Mouse (Mus musculus) gastrocnemius, postnatal 10 days (tissue): ENCODE data around the gene Atp6v1e2. TPM values are rescaled to one million over a fixed set of nuclear protein-coding genes. Genes with fewer than 3 reads are reported as not detected.

Experiments used
- DNase-seq: peaks from one replicate; pipeline ENCODE4 v3.0.0; 2021; ENCODE audit warnings: mixed read lengths
- total RNA-seq, 2 experiments: library from RNA; stranded (reverse); gene quantifications; 2 replicates each; pipeline ENCODE4 v1.2.3; 2021

Gene Atp6v1e2
- total RNA-seq, 2 experiments from 2014 or later, result not detected

- peak; percentile 65 for DNase-seq
Observed at GRCm38 (mm10) chr17:86964502-86964901, 16.8 kb upstream of the Atp6v1e2 start.

GRCm38 (mm10) chr17:86964041-86964440, 16.3 kb upstream of the Atp6v1e2 start:
- DNase-seq, result no peak

- DNase-seq, result peak; percentile 58
Observed at GRCm38 (mm10) chr17:86963586-86963902, 15.8 kb upstream of the Atp6v1e2 start.

GRCm38 (mm10) chr17:86962894-86963585, 15.3 kb upstream of the Atp6v1e2 start, which contains the start of gene Rhoq:
Gene Rhoq (plus strand): TSS chr17:86963082.
- DNase-seq, result peak; percentile 92

GRCm38 (mm10) chr17:86962297-86962893, 14.7 kb upstream of the Atp6v1e2 start:
- peak; percentile 81 for DNase-seq

- DNase-seq, result peak; percentile 53
Observed at GRCm38 (mm10) chr17:86961301-86961841, 13.7 kb upstream of the Atp6v1e2 start.

DNA sequence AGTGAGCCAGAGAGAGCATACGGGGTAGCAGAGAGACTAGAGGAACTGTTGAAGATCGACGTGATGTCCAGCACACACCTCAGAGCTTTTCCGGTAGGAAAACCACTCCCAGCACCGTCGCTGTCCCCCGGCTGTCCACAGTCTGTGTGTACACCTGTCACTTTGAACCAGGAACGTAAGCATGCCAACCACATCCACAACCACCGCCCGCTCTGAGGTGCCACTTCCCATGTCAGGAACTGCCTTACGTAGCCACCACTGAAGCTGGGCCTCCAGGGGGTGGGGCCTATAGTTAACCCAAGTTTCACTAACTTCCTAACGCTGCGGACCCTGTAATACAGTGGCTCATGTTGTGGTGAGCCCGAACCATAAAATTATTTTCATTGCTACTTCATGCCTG, 10.3 kb upstream of the Atp6v1e2 start:
- DNase-seq, result no peak

DNA sequence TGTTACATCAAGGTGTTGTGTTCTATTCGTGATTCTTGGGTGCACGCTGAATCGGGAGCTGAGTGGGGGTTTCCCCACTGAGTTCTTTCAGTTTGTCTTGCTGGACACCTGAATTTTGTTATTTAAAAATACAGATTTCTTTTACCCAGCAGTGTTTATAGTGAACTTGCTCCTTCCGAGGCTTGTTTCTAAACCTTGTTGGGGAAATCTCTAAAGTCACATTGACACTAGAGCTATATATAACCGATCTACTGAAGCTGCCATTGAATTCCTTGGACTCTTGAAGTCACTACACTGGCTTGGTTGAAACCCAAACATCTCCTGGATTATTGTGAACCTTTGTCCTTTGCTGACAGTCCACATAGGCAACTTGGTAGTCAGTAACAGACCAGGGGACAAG, 9.5 kb upstream of the Atp6v1e2 start:
- DNase-seq, result no peak

GRCm38 (mm10) chr17:86948801-86949200, 1.1 kb upstream of the Atp6v1e2 start:
- DNase-seq, result peak; percentile 60

DNA sequence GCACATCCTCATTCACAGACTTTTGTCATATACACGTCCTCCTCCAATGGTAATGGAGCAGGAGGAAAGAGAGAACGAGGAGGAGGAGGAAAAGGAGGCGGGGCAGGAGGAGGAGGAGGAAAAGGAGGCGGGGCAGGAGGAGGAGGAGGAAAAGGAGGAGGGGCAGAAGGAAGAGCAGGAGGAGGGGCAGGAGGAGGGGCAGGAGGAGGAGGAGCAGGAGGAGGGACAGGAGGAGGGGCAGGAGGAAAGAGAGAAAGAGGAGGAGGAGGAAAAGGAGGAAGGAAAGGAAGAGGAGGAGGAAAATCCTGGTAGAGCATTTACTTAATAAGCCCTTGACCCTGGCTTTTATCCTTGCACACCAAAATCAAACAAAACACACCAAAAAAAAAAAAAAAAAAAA, 1.6 kb downstream of the Atp6v1e2 start:
- DNase-seq, result no peak

DNA sequence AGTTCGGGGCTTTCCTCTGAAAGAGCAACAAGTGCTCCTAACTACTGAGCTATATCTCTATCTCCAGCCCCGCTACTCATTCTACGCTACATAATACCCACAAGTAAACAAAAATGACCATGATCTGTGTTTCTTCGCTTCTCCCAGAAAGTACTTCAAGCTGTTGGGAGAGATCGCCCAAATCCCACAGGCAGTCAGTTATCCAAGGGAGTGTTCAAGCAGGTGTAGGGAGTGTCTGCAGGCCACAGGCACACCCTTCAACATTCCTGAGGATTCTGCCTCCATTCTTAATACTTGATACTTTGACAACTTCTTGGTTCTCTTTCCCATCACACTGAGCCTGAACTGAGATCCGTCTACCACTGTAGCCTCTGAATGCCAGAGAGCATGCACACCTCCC, 4.5 kb downstream of the Atp6v1e2 start:
- no peak for DNase-seq

- DNase-seq, result no peak
Observed at GRCm38 (mm10) chr17:86942112-86942511, 5.6 kb downstream of the Atp6v1e2 start.

DNA sequence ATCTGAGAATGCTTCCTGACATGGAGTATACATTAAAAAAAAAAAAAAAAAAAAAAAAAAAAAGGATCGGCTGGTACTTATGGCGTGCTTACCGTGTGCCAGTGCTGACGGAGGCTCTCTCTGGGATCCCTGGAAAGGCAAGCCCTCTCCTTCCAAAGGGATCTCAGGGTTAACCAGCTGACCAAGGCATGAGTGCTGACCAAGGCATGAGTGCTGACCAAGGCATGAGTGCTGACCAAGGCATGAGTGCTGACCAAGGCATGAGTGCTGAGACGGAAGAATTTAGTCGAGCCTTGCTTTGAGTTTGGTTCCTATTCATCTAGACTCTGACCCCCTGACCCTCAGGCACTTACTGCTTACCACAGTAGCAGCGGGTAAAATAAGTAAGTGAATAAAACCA, 9.0 kb downstream of the Atp6v1e2 start:
- DNase-seq, result no peak

DNA sequence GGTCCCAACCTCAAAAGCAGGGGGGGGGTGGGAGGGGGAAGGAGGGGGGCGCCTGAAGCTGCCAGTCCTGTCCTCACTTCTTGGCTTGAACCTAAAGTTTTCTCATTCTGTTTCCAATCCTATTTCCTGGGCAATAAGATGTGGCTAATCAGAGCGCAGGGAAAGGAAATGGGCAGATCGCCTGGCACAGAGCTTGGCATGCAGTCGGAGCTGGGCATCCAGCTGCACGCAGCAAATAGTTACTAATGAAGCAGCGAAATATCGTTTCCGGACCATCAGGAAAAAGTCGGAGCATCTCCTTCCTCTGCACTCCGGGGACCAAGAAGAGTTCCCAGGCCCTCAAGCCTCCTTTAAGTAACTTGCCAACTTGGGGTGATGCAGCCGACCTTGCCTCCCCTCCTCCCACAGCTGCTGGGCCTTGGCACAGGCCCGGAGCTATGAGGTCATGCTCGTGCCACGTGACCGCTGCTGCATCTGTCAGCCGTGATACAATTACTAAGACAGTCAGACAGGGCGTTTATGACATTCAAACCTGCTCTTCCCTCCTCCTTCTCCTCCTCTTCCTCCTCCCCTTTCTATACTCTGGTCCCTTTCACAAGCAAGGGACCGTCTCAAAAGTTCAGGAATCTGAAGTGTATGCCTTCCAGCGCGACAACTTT, 10.1 kb downstream of the Atp6v1e2 start:
- DNase-seq, result peak; percentile 74

DNA sequence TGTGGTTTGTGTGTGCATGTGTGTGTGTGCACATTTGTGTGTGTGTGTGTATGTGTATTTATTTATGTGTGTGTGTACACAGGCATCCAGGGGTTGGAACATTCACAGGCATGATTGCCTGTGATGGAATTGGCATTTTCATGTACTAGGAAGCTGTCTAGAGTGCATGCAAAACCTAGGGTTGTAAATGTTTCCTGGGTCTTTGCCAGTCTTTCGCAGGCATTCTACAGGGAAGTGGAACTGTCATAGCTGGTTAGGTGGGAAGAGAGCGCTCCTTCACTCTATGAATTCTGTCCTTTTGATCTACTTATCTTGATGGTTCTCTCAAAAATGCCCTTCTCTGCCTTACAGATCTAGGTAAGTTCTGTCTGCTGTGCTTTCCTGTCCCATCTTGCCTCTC, 10.6 kb downstream of the Atp6v1e2 start:
- DNase-seq, result no peak

DNA sequence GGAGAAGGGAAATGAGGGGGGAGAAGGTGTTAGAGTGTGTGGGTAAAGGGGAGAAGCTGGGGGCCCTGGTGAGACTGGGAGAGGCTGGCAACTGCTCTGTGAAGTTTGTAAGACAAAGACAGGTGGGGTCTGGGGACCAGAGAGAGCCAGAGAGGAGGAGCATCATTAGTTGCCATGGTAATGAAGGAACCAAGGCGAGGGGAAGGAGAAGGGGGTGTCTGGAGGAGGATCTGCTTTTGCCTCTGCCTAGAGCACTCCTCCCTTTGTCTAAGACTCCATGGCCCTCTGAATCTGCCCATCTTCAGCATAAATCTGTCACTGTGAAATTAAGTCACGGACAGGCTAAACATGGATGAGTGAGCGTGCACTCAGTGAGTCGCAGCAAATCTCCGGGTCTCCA, 14.8 kb downstream of the Atp6v1e2 start:
- no peak for DNase-seq

- no peak for DNase-seq
Observed at GRCm38 (mm10) chr17:86929981-86930380, 17.7 kb downstream of the Atp6v1e2 start.

- DNase-seq, result no peak
Observed at GRCm38 (mm10) chr17:86929355-86929754, 18.3 kb downstream of the Atp6v1e2 start.

- no peak for DNase-seq
Observed at GRCm38 (mm10) chr17:86926836-86927235, 20.9 kb downstream of the Atp6v1e2 start.

DNA sequence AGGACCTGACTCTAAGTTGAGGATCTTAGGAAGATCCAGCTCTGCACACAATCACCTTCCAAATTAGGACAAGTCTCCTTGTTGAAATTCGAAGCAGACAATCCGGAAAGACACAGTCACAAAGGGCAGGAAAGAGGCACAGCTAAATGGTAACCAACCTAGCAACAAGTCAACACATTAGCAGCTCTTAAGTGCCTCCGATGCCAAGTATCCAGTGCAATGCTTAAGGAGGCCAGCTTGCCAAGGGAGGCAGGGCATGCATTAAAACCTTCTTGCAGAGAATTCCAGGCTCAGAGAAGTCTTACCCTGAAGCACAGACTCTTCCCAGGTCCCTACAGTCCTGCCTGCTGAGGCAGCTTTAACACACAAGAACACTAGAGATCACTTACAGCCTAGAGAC, 23.0 kb downstream of the Atp6v1e2 start:
- no peak for DNase-seq

- DNase-seq, result no peak
Observed at GRCm38 (mm10) chr17:86919729-86920128, 28.0 kb downstream of the Atp6v1e2 start.

GRCm38 (mm10) chr17:86918786-86919185, 28.9 kb downstream of the Atp6v1e2 start:
- DNase-seq, result peak; percentile 42

DNA sequence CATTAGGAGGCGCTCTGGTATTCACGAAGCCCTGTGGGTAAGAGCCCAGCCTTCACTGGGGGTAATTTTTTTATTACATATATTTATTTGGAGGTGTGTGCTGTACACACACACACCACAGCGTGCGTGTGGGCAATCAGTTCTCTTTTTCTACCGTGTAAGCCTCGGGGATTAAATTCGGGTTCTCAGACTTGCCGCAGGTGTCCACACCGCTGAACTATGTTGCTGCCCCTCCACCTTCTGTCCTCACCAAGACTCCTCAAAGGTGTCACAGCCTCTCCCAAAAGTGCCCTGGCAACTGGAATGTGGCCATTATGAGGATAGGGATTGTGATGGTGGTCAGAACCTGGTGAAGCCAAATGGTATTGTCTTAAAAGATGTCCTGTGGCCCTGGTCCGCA, 30.6 kb downstream of the Atp6v1e2 start, which contains the start of gene Tmem247:
TSS of gene Tmem247 (plus strand) at position 301 of the 400 bp plus-strand sequence.
- no peak for DNase-seq
